20 mouse cellular contexts compared by ENCODE assay signal in genomic region chr8:87094685-87095084, GRCm38 (mm10).
DNase-seq lines count a peak whose midpoint lies in the region; ATAC-seq and TF ChIP-seq lines count a peak whose summit lies in the region.
"Had no signal": no experiment of that assay in that cellular context is flagged by ENCODE, and none has a peak within 500 bp of the region (broad histone marks: within the 10 kb centered on the region; RNA-seq: fewer than 3 reads in every experiment).

No protein-coding gene starts in this region.

- intact Hi-C loops in heart, postnatal 10 days (cut with DNase I) = no loop called here

- no peak overlapping the region for H3K4me3 ChIP-seq in heart, embryonic 10.5 days
- no peak overlapping the region for H3K4me3 ChIP-seq in intestine, postnatal 0 days (ENCODE audit: low read depth, low read length)
- H3K4me3 ChIP-seq: forebrain, embryonic 12.5 days; intestine, embryonic 15.5 days; kidney, embryonic 15.5 days; liver, embryonic 12.5 days; midbrain, embryonic 10.5 days; neural tube, embryonic 12.5 days had no signal

- no peaks in the 10 kb centered on the region for H3K36me3 ChIP-seq in heart, embryonic 10.5 days
- no peaks in the 10 kb centered on the region for H3K36me3 ChIP-seq in intestine, postnatal 0 days (ENCODE audit: control insufficient read depth, insufficient read depth)
- H3K36me3 ChIP-seq: forebrain, embryonic 12.5 days; intestine, embryonic 15.5 days; kidney, embryonic 15.5 days; liver, embryonic 12.5 days; midbrain, embryonic 10.5 days; neural tube, embryonic 12.5 days had no signal

- peak; percentile 92 for DNase-seq in heart, adult 11 months
- DNase-seq in heart, embryonic 10.5 days (ENCODE audit: low spot score) = no peak
- peak; percentile 4 for DNase-seq in ovary, adult 18-20 months (ENCODE audit: low spot score)
- no peak for DNase-seq in ovary, postnatal 14 days (ENCODE audit: low spot score)
- peak; percentile 8 to 12 for DNase-seq in heart, postnatal 10 days
- DNase-seq in embryo, embryonic 9.5 days (ENCODE audit: extremely low spot score) = no peak
- DNase-seq: B cell, adult 2 months; cerebellum, postnatal 25 days; layer of hippocampus, postnatal 36 days; right cerebral cortex, postnatal 4 days had no signal

- H3K9ac ChIP-seq in intestine, postnatal 0 days (ENCODE audit: low read depth, low read length) = no peak overlapping the region
- H3K9ac ChIP-seq: forebrain, embryonic 12.5 days; hindbrain, embryonic 14.5 days; intestine, embryonic 15.5 days; kidney, embryonic 15.5 days; liver, embryonic 12.5 days; neural tube, embryonic 12.5 days had no signal

- WGBS in heart, embryonic 10.5 days = 73% methylated on average over 4 of the region's 4 CpGs
- WGBS in intestine, postnatal 0 days = 60% methylated on average over 4 of the region's 4 CpGs

- no peak for ATAC-seq in intestine, postnatal 0 days
- ATAC-seq: activated CD4-positive, CD25-positive, alpha-beta regulatory T cell, adult 4 months; intestine, embryonic 15.5 days; liver, embryonic 12.5 days; Patski had no signal

- no peak for TF ChIP-seq CTCF in intestine, postnatal 0 days (IDR thresholded peaks at IDR 0.05; ENCODE audit: low read depth)

- peaks cover 13% of the 10 kb centered on the region; the same call in 1 of the 2 replicates for H3K4me1 ChIP-seq in heart, embryonic 10.5 days
- H3K4me1 ChIP-seq in intestine, postnatal 0 days (replicated peaks; ENCODE audit: control insufficient read depth, insufficient read depth, low read length) = no peaks in the 10 kb centered on the region
- H3K4me1 ChIP-seq: forebrain, embryonic 12.5 days; intestine, embryonic 15.5 days; liver, embryonic 12.5 days had no signal

- H3K27me3 ChIP-seq in heart, embryonic 10.5 days (ENCODE audit: insufficient read depth, poor library complexity, severe bottlenecking) = no peaks in the 10 kb centered on the region
- H3K27me3 ChIP-seq in intestine, postnatal 0 days (replicated peaks; ENCODE audit: control insufficient read depth, insufficient read depth, low read length) = no peaks in the 10 kb centered on the region
- H3K27me3 ChIP-seq: forebrain, embryonic 12.5 days; intestine, embryonic 15.5 days; kidney, embryonic 15.5 days; liver, embryonic 12.5 days; neural tube, embryonic 12.5 days had no signal

- H3K9me3 ChIP-seq in heart, embryonic 10.5 days = no peaks in the 10 kb centered on the region
- H3K9me3 ChIP-seq in intestine, postnatal 0 days (ENCODE audit: control insufficient read depth) = no peaks in the 10 kb centered on the region
- H3K9me3 ChIP-seq: forebrain, embryonic 12.5 days; intestine, embryonic 15.5 days; kidney, embryonic 15.5 days; liver, embryonic 12.5 days; midbrain, embryonic 10.5 days; neural tube, embryonic 12.5 days had no signal

- H3K27ac ChIP-seq in heart, embryonic 10.5 days = no peak overlapping the region
- no peak overlapping the region for H3K27ac ChIP-seq in intestine, postnatal 0 days (ENCODE audit: low read depth, low read length)
- H3K27ac ChIP-seq: forebrain, embryonic 12.5 days; hindbrain, embryonic 14.5 days; intestine, embryonic 15.5 days; kidney, embryonic 15.5 days; liver, embryonic 12.5 days; midbrain, embryonic 10.5 days; neural tube, embryonic 12.5 days had no signal

- no peak overlapping the region for H3K4me2 ChIP-seq in intestine, postnatal 0 days (replicated peaks; ENCODE audit: low read depth)
- H3K4me2 ChIP-seq: forebrain, embryonic 12.5 days; hindbrain, embryonic 14.5 days; intestine, embryonic 15.5 days; kidney, embryonic 15.5 days; liver, embryonic 12.5 days; neural tube, embryonic 12.5 days had no signal

Comparison
In these comparisons a context has a peak if more than half of its experiments do, and no peak if none do; other contexts are left out.
1. DNase-seq: peak in heart, adult 11 months (single experiment), ovary, adult 18-20 months (single experiment) and heart, postnatal 10 days (2 of 2); none in heart, embryonic 10.5 days (single experiment), ovary, postnatal 14 days (single experiment) and embryo, embryonic 9.5 days (single experiment).